Mouse (Mus musculus): ENCODE data around the gene Bcas2.

The Bcas2 gene

GRCm38 (mm10) chr3:103171505-103172267 lies at the start of gene Bcas2:
TSS of gene Bcas2 (plus strand) at chr3:103171655.
- DNase-seq: peak; percentile 97 to 98

- no peak for DNase-seq
These were observed 47.8 kb upstream of the Bcas2 start for GRCm38 (mm10) chr3:103123636-103124035.

- DNase-seq: no peak
These were observed 45.3 kb upstream of the Bcas2 start for GRCm38 (mm10) chr3:103126138-103126537.

- DNase-seq: no peak
These were observed 44.3 kb upstream of the Bcas2 start for GRCm38 (mm10) chr3:103127177-103127576.

- DNase-seq: no peak
These were observed 43.7 kb upstream of the Bcas2 start for GRCm38 (mm10) chr3:103127721-103128120.

GRCm38 (mm10) chr3:103128251-103128650 lies 43.2 kb upstream of the Bcas2 start:
- DNase-seq: no peak

GRCm38 (mm10) chr3:103129367-103130159 lies 41.9 kb upstream of the Bcas2 start:
- no peak for DNase-seq

GRCm38 (mm10) chr3:103130236-103130751 lies 41.2 kb upstream of the Bcas2 start:
- peak; percentile 12 to 21 for DNase-seq

- DNase-seq: no peak
These were observed 38.4 kb upstream of the Bcas2 start for GRCm38 (mm10) chr3:103133098-103133497.

- no peak for DNase-seq
These were observed 34.9 kb upstream of the Bcas2 start for GRCm38 (mm10) chr3:103136414-103137077.

- DNase-seq: peak; percentile 16 to 37
These were observed 32.4 kb upstream of the Bcas2 start for GRCm38 (mm10) chr3:103139047-103139446.

- DNase-seq: peak; percentile 14 to 39
These were observed 31.2 kb upstream of the Bcas2 start for GRCm38 (mm10) chr3:103140095-103140838.

GRCm38 (mm10) chr3:103141287-103141686 lies 30.2 kb upstream of the Bcas2 start:
- no peak for DNase-seq

- no peak for DNase-seq
These were observed 29.1 kb upstream of the Bcas2 start for GRCm38 (mm10) chr3:103142366-103142765.

GRCm38 (mm10) chr3:103145336-103145735 lies 26.1 kb upstream of the Bcas2 start:
- no peak for DNase-seq

GRCm38 (mm10) chr3:103145791-103146190 lies 25.7 kb upstream of the Bcas2 start:
- DNase-seq: no peak

- DNase-seq: no peak
These were observed 24.9 kb upstream of the Bcas2 start for GRCm38 (mm10) chr3:103146330-103147166.

GRCm38 (mm10) chr3:103147775-103148174 lies 23.7 kb upstream of the Bcas2 start:
- no peak for DNase-seq

GRCm38 (mm10) chr3:103148941-103149340 lies 22.5 kb upstream of the Bcas2 start:
- no peak for DNase-seq

- no peak for DNase-seq
These were observed 17.7 kb upstream of the Bcas2 start for GRCm38 (mm10) chr3:103153761-103154160.

GRCm38 (mm10) chr3:103159232-103159900 lies 12.1 kb upstream of the Bcas2 start:
- no peak for DNase-seq

All from lung, adult 18-20 months (tissue).